Mouse (Mus musculus): ENCODE measurements around the gene Mea1. TPM values are rescaled to one million over a fixed set of nuclear protein-coding genes. Genes with fewer than 3 reads are reported as not detected.

Gene Mea1
- polyA plus RNA-seq, 1 experiment, result 145 TPM

DNA sequence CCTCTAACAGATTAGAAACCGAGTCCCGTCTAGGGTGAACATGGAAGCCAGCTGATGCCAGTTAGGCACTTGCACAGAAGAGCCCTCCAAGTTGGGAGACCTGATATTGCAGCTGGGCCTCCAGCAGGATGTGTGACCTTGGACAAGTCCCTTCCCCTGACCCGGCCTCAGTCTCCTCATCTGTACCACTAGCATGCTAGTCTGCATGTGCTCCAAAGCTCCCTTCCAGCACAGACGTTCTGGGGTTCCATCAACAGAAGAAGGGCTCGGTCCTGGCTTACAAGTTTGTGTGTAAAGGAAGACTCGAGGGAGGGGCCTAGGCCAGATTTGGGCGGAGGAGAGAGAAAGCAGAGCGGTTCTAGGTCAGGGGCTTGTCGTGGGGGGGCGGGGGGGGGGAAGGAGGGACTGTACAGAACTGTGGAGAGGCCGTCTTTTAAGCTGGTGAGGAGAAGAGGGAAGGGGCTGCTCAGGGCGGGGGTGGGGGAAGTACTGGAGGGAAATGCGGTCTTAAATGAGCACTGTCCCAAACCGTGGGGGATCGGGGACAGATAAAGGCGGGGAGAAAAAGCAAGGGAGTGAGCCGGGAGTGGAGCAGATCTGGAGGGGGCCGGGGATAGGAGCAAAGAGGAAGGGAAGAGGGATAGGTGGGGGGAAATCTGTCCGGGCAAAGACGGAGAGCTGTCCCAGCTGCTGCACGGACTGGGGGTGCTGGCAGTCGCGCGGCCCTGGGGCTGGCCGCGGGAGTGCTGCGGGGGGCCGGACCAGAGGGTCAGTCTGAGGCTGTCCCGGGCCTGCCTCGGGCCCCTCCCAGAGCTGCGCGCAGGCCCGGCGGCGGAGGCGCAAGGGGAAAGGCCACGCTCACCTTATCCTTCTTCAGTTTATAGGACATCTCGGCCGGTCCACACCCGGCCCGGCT, 25.6 kb downstream of the Mea1 start:
- peak overlapping the region; percentile 51 for H3K4me3 ChIP-seq
- no peaks in the 10 kb centered on the region for H3K36me3 ChIP-seq (ENCODE audit: control insufficient read depth, insufficient read depth)
- peak; percentile 29 for TF ChIP-seq POLR2AphosphoS2 (IDR thresholded peaks at IDR 0.05; ENCODE audit: insufficient read length, low read depth)
- TF ChIP-seq REST (IDR thresholded peaks at IDR 0.05; ENCODE audit: insufficient read depth, insufficient read length), result no peak
- no peaks in the 10 kb centered on the region for H3K27me3 ChIP-seq (ENCODE audit: control insufficient read depth, insufficient read depth, insufficient read length)
- H3K79me2 ChIP-seq (ENCODE audit: control insufficient read depth, insufficient read depth), result peaks cover 38% of the 10 kb centered on the region
- peak overlapping the region; percentile 90 for H3K4me2 ChIP-seq (ENCODE audit: low read depth)
- H3ac ChIP-seq (ENCODE audit: control insufficient read depth, insufficient read length), result peak overlapping the region; percentile 35

DNA sequence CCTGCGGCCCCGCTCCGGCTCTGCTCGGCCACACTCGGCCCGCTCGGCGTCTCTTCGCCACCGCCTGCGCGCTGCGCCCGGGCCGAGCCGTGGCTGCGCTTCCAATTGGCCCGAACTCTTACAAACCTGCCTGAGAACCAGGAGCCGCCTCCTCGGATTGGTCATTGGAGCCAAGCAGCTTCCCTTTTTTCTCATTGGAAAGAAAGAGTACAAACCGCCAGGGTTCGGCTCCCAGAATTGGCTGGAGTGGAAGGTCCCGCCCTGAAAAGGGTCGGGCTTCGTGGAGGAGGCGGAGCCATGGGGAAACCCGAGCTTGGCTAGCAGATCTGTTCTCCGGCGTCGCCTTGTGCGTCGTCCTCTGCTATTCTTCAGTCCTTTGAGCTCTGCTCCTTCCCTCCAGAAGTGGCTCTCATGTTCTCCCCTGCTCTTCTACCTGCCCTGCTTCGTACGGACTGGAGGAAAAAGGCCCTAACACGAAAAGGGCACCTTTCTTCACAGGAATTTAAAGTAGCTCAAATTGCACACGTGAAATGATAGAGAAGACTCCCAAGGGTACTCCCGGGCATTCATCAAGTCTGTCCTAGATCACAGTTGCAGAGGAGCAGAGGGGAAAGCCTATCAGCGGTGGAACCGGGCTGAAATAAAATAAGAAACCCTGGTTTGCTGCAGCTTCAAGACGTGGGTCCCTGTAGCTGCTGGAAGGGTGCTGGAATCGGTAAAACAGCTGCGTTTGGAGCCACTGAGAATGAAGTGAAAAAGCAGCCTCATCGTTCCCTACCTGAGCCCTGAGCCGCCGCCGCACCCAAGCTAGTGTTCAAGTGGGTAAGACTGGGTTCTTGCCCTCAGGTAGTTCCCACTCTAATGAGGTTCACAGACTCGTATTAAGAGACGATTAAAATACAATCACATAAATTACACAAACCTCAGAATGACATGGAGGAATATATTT, 26.6 kb downstream of the Mea1 start, which contains the start of gene Ppp2r5d:
Gene Ppp2r5d, minus strand, starts transcription at position 225 of the 949 bp plus-strand sequence.
- peak; percentile 58 for TF ChIP-seq POLR2AphosphoS2 (IDR thresholded peaks at IDR 0.05; ENCODE audit: insufficient read length, low read depth)
- no peak for TF ChIP-seq REST (IDR thresholded peaks at IDR 0.05; ENCODE audit: insufficient read depth, insufficient read length)
- TF ChIP-seq POLR2A (IDR thresholded peaks at IDR 0.05; ENCODE audit: insufficient read length, low read depth), result peak; percentile 83
- no peaks in the 10 kb centered on the region for H3K36me3 ChIP-seq (ENCODE audit: control insufficient read depth, insufficient read depth)
- H3K4me3 ChIP-seq, result peak within 1 kb of the TSS; percentile 51
- H3K4me2 ChIP-seq (ENCODE audit: low read depth), result peak within 1 kb of the TSS; percentile 96
- H3K79me2 ChIP-seq (ENCODE audit: control insufficient read depth, insufficient read depth), result peaks cover 38% of the 10 kb centered on the region
- no peaks in the 10 kb centered on the region for H3K27me3 ChIP-seq (ENCODE audit: control insufficient read depth, insufficient read depth, insufficient read length)
- peak within 1 kb of the TSS; percentile 35 for H3ac ChIP-seq (ENCODE audit: control insufficient read depth, insufficient read length)

DNA sequence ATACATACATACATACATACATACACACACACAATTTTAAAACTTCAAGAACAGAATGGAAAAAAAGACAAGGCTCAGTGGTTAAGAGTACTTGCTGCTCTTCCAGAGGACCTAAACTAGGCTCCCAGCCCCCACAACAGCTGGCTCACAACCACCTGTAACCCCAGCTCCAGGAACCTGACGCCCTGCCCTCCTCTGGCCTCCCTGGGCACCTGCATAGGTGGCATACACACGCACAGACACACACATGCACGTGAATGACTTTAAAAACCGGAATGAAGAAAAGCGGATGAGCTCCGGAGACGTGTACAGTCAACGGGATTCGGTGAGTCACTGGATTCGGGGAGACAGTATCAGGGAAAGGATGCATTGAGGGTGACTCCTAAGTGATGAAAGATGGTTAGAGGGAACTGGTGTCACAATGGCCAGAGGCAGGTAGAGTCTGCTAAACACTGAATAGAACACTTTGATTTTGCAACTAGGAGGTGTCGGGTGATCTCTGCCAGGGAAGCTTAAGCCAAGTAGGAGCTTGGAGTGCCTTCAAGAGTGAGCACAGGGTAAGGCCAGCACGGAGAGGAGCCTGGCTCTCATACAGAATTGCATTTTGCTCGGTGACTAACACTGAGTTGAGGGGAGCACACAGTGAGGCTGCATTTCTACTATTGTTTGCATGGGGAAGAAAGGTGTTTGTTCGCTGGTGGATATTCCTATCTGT, 27.9 kb downstream of the Mea1 start:
- Histone ChIP-seq H3K4me2 (ENCODE audit: low read depth) (no peak overlapping the region), H3K4me3 (no peak overlapping the region)
- no peak for TF ChIP-seq MAX (IDR thresholded peaks at IDR 0.05; ENCODE audit: low read depth)
- TF ChIP-seq E2F4 (IDR thresholded peaks at IDR 0.05; ENCODE audit: insufficient read depth), result no peak
- TF ChIP-seq MYOG (IDR thresholded peaks at IDR 0.05; ENCODE audit: control insufficient read depth in 1 of 3, insufficient read depth in 1 of 3, insufficient read length in 2 of 3, low read depth in 2 of 3), result no peak
- TF ChIP-seq CEBPB (IDR thresholded peaks at IDR 0.05; ENCODE audit: insufficient read depth, poor library complexity, severe bottlenecking), result no peak
- no peak for TF ChIP-seq USF1 (IDR thresholded peaks at IDR 0.05; ENCODE audit: low read depth)
- TF ChIP-seq MYOD1 (IDR thresholded peaks at IDR 0.05; ENCODE audit: control insufficient read depth in 1 of 3, insufficient read length in 2 of 3, low read depth in 2 of 3), result no peak
- TF ChIP-seq TCF12 (IDR thresholded peaks at IDR 0.05; ENCODE audit: insufficient read depth, poor library complexity, severe bottlenecking), result no peak
- TF ChIP-seq SRF (IDR thresholded peaks at IDR 0.05; ENCODE audit: control insufficient read depth, insufficient read length, low read depth), result no peak
- no peak for TF ChIP-seq POLR2AphosphoS2 (IDR thresholded peaks at IDR 0.05; ENCODE audit: insufficient read length, low read depth)
- no peak for TF ChIP-seq REST (IDR thresholded peaks at IDR 0.05; ENCODE audit: insufficient read depth, insufficient read length)
- no peak for TF ChIP-seq POLR2A (IDR thresholded peaks at IDR 0.05; ENCODE audit: insufficient read length, low read depth)
- no peak for TF ChIP-seq TCF3 (IDR thresholded peaks at IDR 0.05; ENCODE audit: insufficient read length, low read depth)

DNA sequence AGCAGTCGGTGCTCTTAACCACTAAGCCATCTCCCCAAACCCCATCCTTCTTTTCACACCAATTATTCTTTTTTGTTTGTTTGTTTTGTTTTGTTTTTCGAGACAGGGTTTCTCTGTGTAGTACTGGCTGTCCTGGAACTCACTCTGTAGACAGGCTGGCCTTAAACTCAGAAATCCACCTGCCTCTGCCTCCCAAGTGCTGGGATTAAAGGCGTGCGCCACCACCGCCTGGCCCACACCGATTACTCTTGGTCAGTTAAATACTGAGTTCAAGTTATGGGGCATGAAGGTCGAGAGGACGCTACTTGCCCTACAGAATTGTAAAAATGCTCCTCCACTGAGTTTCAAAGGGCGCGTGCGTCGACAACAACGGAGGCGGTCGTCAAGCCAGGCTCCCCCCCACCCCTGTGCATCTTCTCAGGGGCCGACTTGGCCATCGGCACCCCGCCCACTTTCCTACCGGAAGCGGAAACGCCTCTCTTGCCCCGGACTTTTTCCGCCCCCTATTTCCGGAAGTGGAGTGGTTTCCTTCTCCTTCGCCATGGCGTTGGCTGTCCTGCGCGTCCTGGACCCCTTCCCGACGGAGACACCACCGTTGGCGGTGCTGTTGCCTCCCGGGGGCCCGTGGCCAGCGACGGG, 32.5 kb downstream of the Mea1 start, which contains the start of gene Pex6:
Gene Pex6, plus strand, starts transcription at position 505 of the 639 bp plus-strand sequence.
- peak; percentile 82 for TF ChIP-seq POLR2A (IDR thresholded peaks at IDR 0.05; ENCODE audit: insufficient read length, low read depth)
- TF ChIP-seq REST (IDR thresholded peaks at IDR 0.05; ENCODE audit: insufficient read depth, insufficient read length), result no peak
- peak; percentile 75 for TF ChIP-seq POLR2AphosphoS2 (IDR thresholded peaks at IDR 0.05; ENCODE audit: insufficient read length, low read depth)
- peaks cover 12% of the 10 kb centered on the region for H3K36me3 ChIP-seq (ENCODE audit: control insufficient read depth, insufficient read depth)
- H3K4me2 ChIP-seq (ENCODE audit: low read depth), result peak within 1 kb of the TSS; percentile 93
- H3ac ChIP-seq (ENCODE audit: control insufficient read depth, insufficient read length), result peak within 1 kb of the TSS; percentile 88
- H3K79me2 ChIP-seq (ENCODE audit: control insufficient read depth, insufficient read depth), result peaks cover 19% of the 10 kb centered on the region
- H3K27me3 ChIP-seq (ENCODE audit: control insufficient read depth, insufficient read depth, insufficient read length), result no peaks in the 10 kb centered on the region
- peak within 1 kb of the TSS; percentile 54 for H3K4me3 ChIP-seq

More for the DNA sequence above, 27.9 kb downstream of the Mea1 start:
- H3K27me3 ChIP-seq (ENCODE audit: control insufficient read depth, insufficient read depth, insufficient read length), result no peaks in the 10 kb centered on the region
- H3ac ChIP-seq (ENCODE audit: control insufficient read depth, insufficient read length), result no peak overlapping the region
- peaks cover 26% of the 10 kb centered on the region for H3K79me2 ChIP-seq (ENCODE audit: control insufficient read depth, insufficient read depth)
- no peaks in the 10 kb centered on the region for H3K36me3 ChIP-seq (ENCODE audit: control insufficient read depth, insufficient read depth)
